Mouse (Mus musculus) frontal cortex, adult (tissue): ENCODE data around the gene Atxn7l1.

Source experiments
- ATAC-seq: cut with Nextera tagmentation; 2 replicates; pipeline ENCODE4 v1.9.2; 2017; ENCODE audit warnings: mild to moderate bottlenecking, moderate library complexity, mixed read lengths; ENCODE audit not compliant: low TSS enrichment

The Atxn7l1 gene

GRCm38 (mm10) chr12:33182428-33183137 is 35.1 kb downstream of the Atxn7l1 start:
- ATAC-seq, result no peak

GRCm38 (mm10) chr12:33183138-33183627 is 35.7 kb downstream of the Atxn7l1 start:
- no peak for ATAC-seq

- ATAC-seq, result no peak
These were observed 36.6 kb downstream of the Atxn7l1 start for GRCm38 (mm10) chr12:33184137-33184536.

- ATAC-seq, result no peak
These were observed 37.6 kb downstream of the Atxn7l1 start for GRCm38 (mm10) chr12:33185046-33185445.

- no peak for ATAC-seq
These were observed 38.8 kb downstream of the Atxn7l1 start for GRCm38 (mm10) chr12:33186331-33186730.

GRCm38 (mm10) chr12:33190133-33190532 is 42.6 kb downstream of the Atxn7l1 start:
- ATAC-seq, result no peak

GRCm38 (mm10) chr12:33190633-33191032 is 43.1 kb downstream of the Atxn7l1 start:
- ATAC-seq, result peak; percentile 56

- ATAC-seq, result no peak
These were observed 46.0 kb downstream of the Atxn7l1 start for GRCm38 (mm10) chr12:33193408-33193901.

- ATAC-seq, result peak; percentile 67; the same call in 1 of the 2 replicates
These were observed 47.7 kb downstream of the Atxn7l1 start for GRCm38 (mm10) chr12:33195175-33195574.

- ATAC-seq, result no peak
These were observed 49.8 kb downstream of the Atxn7l1 start for GRCm38 (mm10) chr12:33197287-33197686.

GRCm38 (mm10) chr12:33197746-33198145 is 50.3 kb downstream of the Atxn7l1 start:
- ATAC-seq, result no peak

- no peak for ATAC-seq
These were observed 53.6 kb downstream of the Atxn7l1 start for GRCm38 (mm10) chr12:33201068-33201467.

GRCm38 (mm10) chr12:33201491-33202210 is 54.2 kb downstream of the Atxn7l1 start:
- no peak for ATAC-seq

- ATAC-seq, result no peak
These were observed 57.8 kb downstream of the Atxn7l1 start for GRCm38 (mm10) chr12:33205255-33205654.

GRCm38 (mm10) chr12:33206300-33206699 is 58.8 kb downstream of the Atxn7l1 start:
- no peak for ATAC-seq

GRCm38 (mm10) chr12:33210856-33211255 is 63.4 kb downstream of the Atxn7l1 start:
- no peak for ATAC-seq

- no peak for ATAC-seq
These were observed 70.8 kb downstream of the Atxn7l1 start for GRCm38 (mm10) chr12:33218215-33218859.

GRCm38 (mm10) chr12:33219436-33219835 is 71.9 kb downstream of the Atxn7l1 start:
- no peak for ATAC-seq

- ATAC-seq, result no peak
These were observed 72.6 kb downstream of the Atxn7l1 start for GRCm38 (mm10) chr12:33220081-33220480.

- ATAC-seq, result peak; percentile 63
These were observed 73.1 kb downstream of the Atxn7l1 start for GRCm38 (mm10) chr12:33220509-33221051.

- no peak for ATAC-seq
These were observed 74.7 kb downstream of the Atxn7l1 start for GRCm38 (mm10) chr12:33222187-33222586.

GRCm38 (mm10) chr12:33225117-33225541 is 77.6 kb downstream of the Atxn7l1 start:
- ATAC-seq, result peak; percentile 85
